Mouse (Mus musculus): Measurements from ENCODE around the gene Src. TPM values are rescaled to one million over a fixed set of nuclear protein-coding genes. Genes with fewer than 3 reads are reported as not detected.

The Src gene
- polyA plus RNA-seq, 1 experiment from 2014 or later: 20.9 TPM

DNA sequence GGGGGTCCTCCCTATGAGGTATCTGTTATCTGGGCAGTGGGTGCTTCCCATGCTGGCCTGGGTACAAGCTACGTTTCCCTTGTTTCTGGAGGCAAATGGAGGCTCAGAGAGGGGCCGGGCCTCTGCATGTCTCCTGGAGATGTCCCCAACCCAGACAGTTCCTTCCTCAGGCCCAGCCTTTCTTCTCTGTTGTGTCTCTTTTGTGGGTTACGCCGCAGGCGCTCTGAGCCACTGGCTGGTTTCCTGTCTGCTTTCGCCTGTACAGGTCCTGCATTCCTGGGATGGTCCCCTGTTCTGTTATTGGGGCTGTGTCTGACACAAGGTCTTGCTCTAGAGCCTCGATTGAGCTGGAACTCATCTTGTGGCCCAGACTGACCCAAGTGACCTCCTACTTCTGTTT is 11.5 kb downstream of the Src start:
- no peak overlapping the region for H3K4me3 ChIP-seq (ENCODE audit: low read length)
- 82% methylated on average over 7 of the region's 7 CpGs for WGBS
- H3K4me1 ChIP-seq (replicated peaks; ENCODE audit: control insufficient read depth, insufficient read depth, low read length): peaks cover 57% of the 10 kb centered on the region
- H3K27me3 ChIP-seq (ENCODE audit: control insufficient read depth, insufficient read depth, low read depth, low read length): no peaks in the 10 kb centered on the region
- no peaks in the 10 kb centered on the region for H3K9me3 ChIP-seq (ENCODE audit: control insufficient read depth, low read length)
- H3K9ac ChIP-seq (ENCODE audit: low read length): no peak overlapping the region
- H3K36me3 ChIP-seq (ENCODE audit: control insufficient read depth, insufficient read depth, low read length): peaks cover 5% of the 10 kb centered on the region; the same call in 1 of the 2 replicates
- no peak overlapping the region for H3K4me2 ChIP-seq (ENCODE audit: low read depth, low read length)
- no peak for ATAC-seq (ENCODE audit: low read depth)
- H3K27ac ChIP-seq (ENCODE audit: low read length): no peak overlapping the region

DNA sequence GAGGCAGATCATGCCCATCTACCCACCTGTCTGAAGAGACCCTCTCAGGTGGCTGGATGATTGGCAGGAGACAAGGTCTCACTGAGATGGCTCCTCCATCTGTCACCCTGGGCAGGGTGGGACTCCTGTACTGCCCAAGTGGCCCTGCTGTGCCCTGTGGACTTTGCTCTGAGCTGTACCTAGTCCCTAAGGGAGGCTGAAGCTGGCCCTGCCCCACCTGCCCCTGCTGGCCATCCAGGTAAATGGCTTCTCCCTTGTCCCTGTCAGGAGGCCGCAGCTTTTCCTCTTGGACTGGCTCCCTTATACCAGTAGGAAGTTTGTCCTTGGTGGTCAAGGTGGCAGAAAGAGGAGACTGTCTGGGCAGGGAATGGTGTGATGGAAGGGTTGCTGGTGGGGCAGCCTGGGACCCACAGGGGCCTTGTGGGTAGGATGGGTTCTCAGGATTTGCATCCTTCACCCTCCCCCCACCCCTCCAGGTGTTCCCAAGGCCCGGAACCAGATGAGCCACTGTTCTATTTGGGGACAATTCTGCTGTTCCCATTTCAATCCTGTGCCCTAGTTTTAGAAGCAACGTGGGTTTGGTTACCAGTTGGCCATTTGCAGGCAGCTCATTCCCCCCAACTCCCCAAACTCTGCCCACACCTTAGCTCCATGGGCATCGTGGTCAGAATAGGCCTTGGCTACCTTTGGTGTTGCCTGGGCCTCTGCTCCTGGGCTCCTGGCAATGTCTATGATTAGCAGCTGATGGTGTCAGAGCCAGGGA is 12.6 kb downstream of the Src start:
- Histone ChIP-seq H3K27me3 (ENCODE audit: control insufficient read depth, insufficient read depth, low read depth, low read length) (no peaks in the 10 kb centered on the region), H3K4me2 (ENCODE audit: low read depth, low read length) (no peak overlapping the region), H3K36me3 (ENCODE audit: control insufficient read depth, insufficient read depth, low read length) (peaks cover 5% of the 10 kb centered on the region; the same call in 1 of the 2 replicates), H3K4me1 (replicated peaks; ENCODE audit: control insufficient read depth, insufficient read depth, low read length) (peaks cover 68% of the 10 kb centered on the region), H3K9ac (ENCODE audit: low read length) (0 out of 2 replicates have a peak overlapping the region, but pooled peaks have one; percentile 9), H3K27ac (ENCODE audit: low read length) (no peak overlapping the region), H3K9me3 (ENCODE audit: control insufficient read depth, low read length) (no peaks in the 10 kb centered on the region), H3K4me3 (ENCODE audit: low read length) (no peak overlapping the region)
- WGBS: 69% methylated on average over 4 of the region's 4 CpGs
- no peak for ATAC-seq (ENCODE audit: low read depth)

DNA sequence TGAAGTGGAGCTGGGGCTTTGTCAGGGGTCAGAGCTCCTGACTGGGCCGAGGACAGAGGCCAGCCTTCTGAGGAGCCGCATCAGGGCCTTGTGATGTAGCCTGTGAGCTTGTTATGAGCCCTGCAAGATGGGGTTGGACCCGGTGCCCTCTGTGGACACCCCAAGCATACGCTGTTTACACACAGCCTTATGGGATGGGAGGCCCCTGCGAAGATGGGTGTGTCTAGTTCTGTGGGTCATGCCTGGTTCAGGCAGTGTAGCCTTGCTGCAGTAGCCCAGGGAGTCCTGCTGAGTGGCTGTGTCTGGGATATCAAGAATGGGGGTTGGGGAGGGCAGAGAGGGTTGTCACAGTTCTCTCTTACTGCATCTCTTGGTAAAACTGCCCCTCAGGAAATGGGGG is 13.7 kb downstream of the Src start:
- Histone ChIP-seq H3K4me2 (ENCODE audit: low read depth, low read length) (no peak overlapping the region), H3K4me1 (replicated peaks; ENCODE audit: control insufficient read depth, insufficient read depth, low read length) (peaks cover 66% of the 10 kb centered on the region), H3K36me3 (ENCODE audit: control insufficient read depth, insufficient read depth, low read length) (peaks cover 5% of the 10 kb centered on the region; the same call in 1 of the 2 replicates), H3K9me3 (ENCODE audit: control insufficient read depth, low read length) (no peaks in the 10 kb centered on the region), H3K4me3 (ENCODE audit: low read length) (no peak overlapping the region), H3K27ac (ENCODE audit: low read length) (peak overlapping the region; percentile 96), H3K9ac (ENCODE audit: low read length) (peak overlapping the region; percentile 25; the same call in 1 of the 2 replicates), H3K27me3 (ENCODE audit: control insufficient read depth, insufficient read depth, low read depth, low read length) (no peaks in the 10 kb centered on the region)
- no peak for ATAC-seq (ENCODE audit: low read depth)
- 59% methylated on average over 5 of the region's 5 CpGs for WGBS

DNA sequence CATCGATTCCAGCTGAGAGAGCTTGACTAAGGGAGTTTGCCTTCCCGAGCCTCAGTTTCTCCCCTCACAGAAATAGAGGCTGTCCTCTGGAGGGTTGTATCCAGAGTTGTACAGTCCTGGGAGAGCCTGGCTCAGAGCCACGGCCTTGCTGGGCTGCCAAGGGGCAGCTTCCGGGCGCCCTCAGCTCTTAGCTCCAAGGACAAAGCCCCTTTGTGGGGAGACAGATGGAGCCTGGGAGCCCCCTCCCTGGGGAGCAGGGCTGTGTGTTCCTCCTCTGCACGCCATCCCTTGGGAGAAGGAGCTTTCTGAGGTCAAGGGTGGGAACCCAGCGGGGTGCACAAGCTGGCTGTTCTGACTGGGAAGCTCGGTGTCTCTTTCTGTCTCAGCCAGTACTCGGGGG is 14.2 kb downstream of the Src start:
- H3K4me1 ChIP-seq (replicated peaks; ENCODE audit: control insufficient read depth, insufficient read depth, low read length): peaks cover 65% of the 10 kb centered on the region
- 45% methylated on average over 9 of the region's 9 CpGs for WGBS

DNA sequence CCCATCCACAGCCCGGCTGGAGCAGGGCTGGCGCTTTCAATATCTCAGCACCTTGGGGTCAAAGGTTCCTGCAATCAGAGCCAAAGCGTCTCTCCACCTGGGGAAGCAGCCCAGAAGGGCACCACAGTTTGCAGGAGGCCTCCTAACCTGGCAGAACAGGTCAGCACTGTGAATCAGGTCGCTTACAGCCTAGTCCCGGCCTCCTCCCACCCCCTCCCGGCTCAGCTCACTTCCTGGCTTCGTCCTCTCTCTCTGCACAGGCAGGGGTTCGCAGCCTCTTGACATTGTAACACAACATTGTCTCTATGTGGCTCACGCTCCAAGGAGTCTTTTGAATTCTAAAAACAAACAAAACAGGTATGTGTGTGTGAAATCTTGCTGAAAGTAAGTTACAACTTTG is 15.8 kb downstream of the Src start:
- Histone ChIP-seq H3K9ac (ENCODE audit: low read length) (peak overlapping the region; percentile 52), H3K27ac (ENCODE audit: low read length) (peak overlapping the region; percentile 96), H3K9me3 (ENCODE audit: control insufficient read depth, low read length) (no peaks in the 10 kb centered on the region), H3K27me3 (ENCODE audit: control insufficient read depth, insufficient read depth, low read depth, low read length) (no peaks in the 10 kb centered on the region), H3K4me3 (ENCODE audit: low read length) (no peak overlapping the region), H3K36me3 (ENCODE audit: control insufficient read depth, insufficient read depth, low read length) (peaks cover 4% of the 10 kb centered on the region; the same call in 1 of the 2 replicates), H3K4me2 (ENCODE audit: low read depth, low read length) (peak overlapping the region; percentile 4; the same call in 1 of the 2 replicates), H3K4me1 (replicated peaks; ENCODE audit: control insufficient read depth, insufficient read depth, low read length) (peaks cover 62% of the 10 kb centered on the region)
- WGBS: 24% methylated on average over 9 of the region's 9 CpGs
- ATAC-seq (ENCODE audit: low read depth): peak; percentile 48; the same call in 1 of the 2 replicates

More for the DNA sequence above, 14.2 kb downstream of the Src start:
- peak overlapping the region; percentile 96 for H3K27ac ChIP-seq (ENCODE audit: low read length)
- 0 out of 2 replicates have a peak overlapping the region, but pooled peaks have one; percentile 25 for H3K9ac ChIP-seq (ENCODE audit: low read length)
- H3K4me2 ChIP-seq (ENCODE audit: low read depth, low read length): no peak overlapping the region
- peaks cover 8% of the 10 kb centered on the region; the same call in 1 of the 2 replicates for H3K36me3 ChIP-seq (ENCODE audit: control insufficient read depth, insufficient read depth, low read length)
- peak; percentile 8; the same call in 1 of the 2 replicates for ATAC-seq (ENCODE audit: low read depth)
- H3K27me3 ChIP-seq (ENCODE audit: control insufficient read depth, insufficient read depth, low read depth, low read length): no peaks in the 10 kb centered on the region
- H3K4me3 ChIP-seq (ENCODE audit: low read length): no peak overlapping the region
- no peaks in the 10 kb centered on the region for H3K9me3 ChIP-seq (ENCODE audit: control insufficient read depth, low read length)

DNA sequence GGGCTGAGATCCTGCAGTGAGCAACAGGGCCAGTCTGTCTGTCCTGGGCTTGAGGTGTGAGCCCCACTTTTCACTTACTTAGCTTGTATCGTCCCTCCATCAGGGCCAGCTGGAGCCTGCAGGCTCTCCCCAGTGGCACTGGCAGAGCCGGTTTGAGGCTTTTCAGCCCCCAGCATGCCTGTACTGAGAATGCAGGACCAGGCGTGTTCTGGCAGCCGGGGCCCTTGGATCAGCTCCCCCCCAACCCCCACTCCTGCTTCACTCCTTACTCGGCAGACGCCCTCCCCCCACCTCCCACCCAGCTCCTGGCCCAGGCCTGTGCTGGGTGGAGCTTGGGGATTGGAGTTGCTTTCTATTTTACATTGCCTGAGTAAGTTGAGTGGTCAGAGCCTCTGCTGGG is 16.3 kb downstream of the Src start:
- 16% methylated on average over 6 of the region's 6 CpGs for WGBS
- H3K4me2 ChIP-seq (ENCODE audit: low read depth, low read length): no peak overlapping the region
- H3K9me3 ChIP-seq (ENCODE audit: control insufficient read depth, low read length): no peaks in the 10 kb centered on the region
- H3K27me3 ChIP-seq (ENCODE audit: control insufficient read depth, insufficient read depth, low read depth, low read length): no peaks in the 10 kb centered on the region
- peaks cover 7% of the 10 kb centered on the region for H3K36me3 ChIP-seq (ENCODE audit: control insufficient read depth, insufficient read depth, low read length)
- peak overlapping the region; percentile 11; the same call in 1 of the 2 replicates for H3K9ac ChIP-seq (ENCODE audit: low read length)
- peak; percentile 82 for ATAC-seq (ENCODE audit: low read depth)
- H3K4me1 ChIP-seq (replicated peaks; ENCODE audit: control insufficient read depth, insufficient read depth, low read length): peaks cover 62% of the 10 kb centered on the region
- peak overlapping the region; percentile 96 for H3K27ac ChIP-seq (ENCODE audit: low read length)
- no peak overlapping the region for H3K4me3 ChIP-seq (ENCODE audit: low read length)

DNA sequence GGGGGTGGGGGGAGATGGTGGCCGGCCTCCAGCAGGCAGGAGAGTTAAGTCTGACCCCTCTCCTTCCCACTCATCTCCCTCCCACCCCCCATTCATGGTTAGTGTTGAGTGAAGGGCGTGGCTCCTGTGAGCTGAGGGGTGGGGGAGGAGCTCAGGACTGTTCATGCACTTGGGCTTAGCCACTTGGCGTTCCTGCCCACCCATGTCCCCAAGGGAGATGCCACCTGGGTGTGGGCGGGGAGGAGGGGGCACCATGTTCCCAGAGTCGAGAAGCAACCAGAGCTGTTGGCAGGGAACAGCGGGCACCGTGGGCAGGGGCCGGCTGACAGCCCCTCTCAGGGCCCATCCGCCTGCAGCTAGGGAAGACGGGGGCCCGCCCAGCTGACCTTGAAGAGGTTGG is 18.3 kb downstream of the Src start:
- H3K4me2 ChIP-seq (ENCODE audit: low read depth, low read length): no peak overlapping the region
- 0 out of 2 replicates have a peak, but pooled peaks have one; percentile 17 for ATAC-seq (ENCODE audit: low read depth)
- H3K4me1 ChIP-seq (replicated peaks; ENCODE audit: control insufficient read depth, insufficient read depth, low read length): peaks cover 53% of the 10 kb centered on the region
- peaks cover 22% of the 10 kb centered on the region for H3K36me3 ChIP-seq (ENCODE audit: control insufficient read depth, insufficient read depth, low read length)
- no peak overlapping the region; the same call in 1 of the 2 replicates for H3K27ac ChIP-seq (ENCODE audit: low read length)
- no peak overlapping the region for H3K4me3 ChIP-seq (ENCODE audit: low read length)
- WGBS: 65% methylated on average over 11 of the region's 11 CpGs
- H3K9ac ChIP-seq (ENCODE audit: low read length): no peak overlapping the region
- no peaks in the 10 kb centered on the region for H3K27me3 ChIP-seq (ENCODE audit: control insufficient read depth, insufficient read depth, low read depth, low read length)
- H3K9me3 ChIP-seq (ENCODE audit: control insufficient read depth, low read length): peaks cover 4% of the 10 kb centered on the region; the same call in 1 of the 2 replicates

DNA sequence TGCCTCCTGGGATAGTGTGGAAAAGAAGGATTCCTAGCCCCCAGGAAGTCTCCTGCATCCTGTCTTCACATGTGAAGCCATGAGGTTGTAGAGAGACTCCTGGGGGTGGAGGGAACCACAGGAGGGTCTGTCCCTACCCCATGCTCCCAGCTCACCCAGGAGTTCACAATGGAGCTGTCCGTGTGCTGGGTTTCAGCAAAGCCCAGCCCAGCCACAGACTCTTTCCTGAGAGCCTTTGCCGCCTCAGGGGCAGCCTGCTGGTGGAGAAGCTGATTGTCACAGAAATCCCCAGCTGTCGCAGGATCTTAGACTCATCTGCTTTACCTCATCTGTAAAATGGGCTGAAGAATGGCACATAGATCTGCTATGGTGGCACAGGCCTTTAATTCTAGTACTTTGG is 18.9 kb downstream of the Src start:
- Histone ChIP-seq H3K9ac (ENCODE audit: low read length) (no peak overlapping the region), H3K4me3 (ENCODE audit: low read length) (no peak overlapping the region), H3K9me3 (ENCODE audit: control insufficient read depth, low read length) (peaks cover 4% of the 10 kb centered on the region; the same call in 1 of the 2 replicates), H3K27me3 (ENCODE audit: control insufficient read depth, insufficient read depth, low read depth, low read length) (no peaks in the 10 kb centered on the region), H3K4me1 (replicated peaks; ENCODE audit: control insufficient read depth, insufficient read depth, low read length) (peaks cover 47% of the 10 kb centered on the region), H3K36me3 (ENCODE audit: control insufficient read depth, insufficient read depth, low read length) (peaks cover 27% of the 10 kb centered on the region), H3K4me2 (ENCODE audit: low read depth, low read length) (no peak overlapping the region), H3K27ac (ENCODE audit: low read length) (peak overlapping the region; percentile 27; the same call in 1 of the 2 replicates)
- WGBS: 96% methylated on average over 3 of the region's 3 CpGs
- no peak for ATAC-seq (ENCODE audit: low read depth)

DNA sequence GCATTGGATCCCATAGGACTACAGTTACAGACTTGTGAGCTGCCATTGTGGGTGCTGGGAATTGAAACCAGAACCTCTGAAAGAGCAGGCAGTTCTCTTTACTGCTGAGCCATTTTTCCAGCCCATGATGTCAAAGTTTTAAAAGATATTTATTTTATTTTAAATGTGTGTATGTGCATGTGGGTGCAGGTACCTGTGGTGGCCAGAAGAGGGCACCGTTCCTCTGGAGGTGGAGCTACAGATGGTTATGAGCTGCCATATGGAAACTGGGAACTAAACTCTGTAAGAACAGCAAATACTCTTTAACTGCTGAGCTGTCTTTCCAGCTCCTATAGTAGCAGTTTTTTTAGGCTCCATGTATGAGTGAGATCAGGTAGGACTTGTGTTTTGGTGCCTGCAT is 23.1 kb downstream of the Src start:
- Histone ChIP-seq H3K9ac (ENCODE audit: low read length) (no peak overlapping the region), H3K27me3 (ENCODE audit: control insufficient read depth, insufficient read depth, low read depth, low read length) (no peaks in the 10 kb centered on the region), H3K36me3 (ENCODE audit: control insufficient read depth, insufficient read depth, low read length) (peaks cover 30% of the 10 kb centered on the region), H3K27ac (ENCODE audit: low read length) (no peak overlapping the region), H3K9me3 (ENCODE audit: control insufficient read depth, low read length) (peaks cover 4% of the 10 kb centered on the region; the same call in 1 of the 2 replicates), H3K4me2 (ENCODE audit: low read depth, low read length) (no peak overlapping the region), H3K4me1 (replicated peaks; ENCODE audit: control insufficient read depth, insufficient read depth, low read length) (peaks cover 6% of the 10 kb centered on the region), H3K4me3 (ENCODE audit: low read length) (no peak overlapping the region)
- 98% methylated on average over 1 of the region's 1 CpGs for WGBS
- no peak for ATAC-seq (ENCODE audit: low read depth)
